Mouse (Mus musculus) CD4-positive, CD25-positive, alpha-beta regulatory T cell, adult 4 months (primary cell): ENCODE results near the gene Zbtb9. TPM values are rescaled to one million over a fixed set of nuclear protein-coding genes. Genes with fewer than 3 reads are reported as not detected.
"Not testable (repeated sequence)": the region's sequence is repeated elsewhere in the genome, so short reads cannot be mapped to it uniquely, and the experiment has no call there.

ENCODE experiments used
- ATAC-seq: one replicate; pipeline ENCODE4 v1.8.0; 2017
- polyA plus RNA-seq, 2 experiments: library from polyadenylated mRNA; unstranded; fragments of 100-300 nt; shearing (Covaris generic); gene quantifications; one replicate each; pipeline ENCODE4 v1.2.1; 2017

Gene Zbtb9
- polyA plus RNA-seq, 2 experiments from 2014 or later = 11.5 to 15.6 TPM

- no peak for ATAC-seq
These were observed 860 bp upstream of the Zbtb9 start for GRCm38 (mm10) chr17:26972107-26972506.

DNA sequence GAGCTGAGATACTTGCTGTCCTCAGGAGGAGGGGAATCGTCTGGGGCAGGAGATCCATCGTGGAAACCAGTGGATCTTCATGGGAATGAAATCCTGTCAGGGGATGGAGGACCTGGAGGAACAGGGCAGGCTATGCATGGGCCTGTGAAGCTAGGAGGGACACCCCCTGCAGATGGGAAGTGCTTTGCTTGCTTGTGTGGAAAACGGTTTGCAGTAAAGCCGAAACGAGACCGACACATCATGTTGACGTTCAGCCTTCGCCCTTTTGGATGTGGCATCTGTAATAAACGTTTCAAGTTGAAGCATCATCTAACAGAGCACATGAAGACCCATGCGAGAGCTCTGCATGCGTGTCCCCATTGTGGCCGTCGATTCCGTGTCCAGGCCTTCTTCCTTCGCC, 1.6 kb downstream of the Zbtb9 start:
- ATAC-seq = no peak

DNA sequence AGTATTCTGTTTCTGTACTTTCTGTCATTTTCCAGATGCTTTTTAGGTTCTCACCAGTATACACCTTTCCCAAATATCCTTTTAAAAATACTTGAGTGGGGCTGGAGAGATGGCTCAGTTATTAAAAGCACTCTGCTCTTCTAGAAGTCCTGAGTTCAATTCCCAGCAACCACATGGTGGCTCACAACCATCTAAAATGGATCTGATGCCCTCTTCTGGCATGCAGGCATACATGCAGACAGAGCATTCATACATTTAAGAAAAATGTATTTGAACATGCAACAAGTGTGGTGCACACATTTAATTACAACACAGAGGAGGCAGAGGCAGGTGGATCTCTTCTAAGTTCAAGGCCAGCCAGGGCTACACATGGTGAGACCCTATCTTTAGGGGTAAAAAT, 2.4 kb downstream of the Zbtb9 start:
- no peak for ATAC-seq

DNA sequence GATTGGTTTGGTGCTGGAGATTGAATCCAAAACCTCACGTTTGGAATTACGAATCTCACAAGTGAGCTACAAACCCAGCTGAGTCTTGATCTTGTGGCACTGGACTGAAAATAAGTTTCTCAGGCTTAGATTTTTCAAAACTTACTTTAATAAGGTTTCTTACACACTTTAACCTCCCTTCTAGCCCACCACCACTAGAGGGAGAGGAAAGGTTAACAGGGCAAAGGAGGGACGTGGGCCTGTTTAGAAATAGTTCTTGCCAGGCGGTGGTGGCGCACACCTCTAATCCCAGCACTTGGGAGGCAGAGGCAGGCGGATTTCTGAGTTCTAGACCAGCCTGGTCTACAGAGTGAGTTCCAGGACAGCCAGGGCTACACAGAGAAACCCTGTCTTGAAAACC, 4.4 kb downstream of the Zbtb9 start:
- ATAC-seq = not testable (repeated sequence)

GRCm38 (mm10) chr17:26979426-26979825, 6.5 kb downstream of the Zbtb9 start:
- no peak for ATAC-seq

DNA sequence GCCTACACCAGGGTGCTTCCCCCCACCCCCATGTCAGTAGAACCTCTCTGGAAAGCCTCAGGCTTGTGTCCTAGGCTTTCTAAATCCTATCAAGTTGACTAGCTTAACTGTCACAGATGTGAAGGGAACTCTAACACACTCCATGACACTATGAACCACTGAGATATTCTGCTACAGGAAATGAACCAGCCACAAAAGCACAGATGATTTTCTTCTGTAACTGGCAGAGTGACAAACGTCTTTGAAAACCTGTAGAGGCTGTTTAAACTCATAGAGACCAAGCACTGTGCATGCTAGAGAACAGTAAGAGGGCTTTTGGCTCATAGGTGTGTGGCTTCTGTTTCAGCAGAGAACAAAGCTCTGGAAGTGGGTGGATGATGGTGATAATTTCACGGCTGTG, 8.1 kb downstream of the Zbtb9 start:
- ATAC-seq = peak; percentile 82

DNA sequence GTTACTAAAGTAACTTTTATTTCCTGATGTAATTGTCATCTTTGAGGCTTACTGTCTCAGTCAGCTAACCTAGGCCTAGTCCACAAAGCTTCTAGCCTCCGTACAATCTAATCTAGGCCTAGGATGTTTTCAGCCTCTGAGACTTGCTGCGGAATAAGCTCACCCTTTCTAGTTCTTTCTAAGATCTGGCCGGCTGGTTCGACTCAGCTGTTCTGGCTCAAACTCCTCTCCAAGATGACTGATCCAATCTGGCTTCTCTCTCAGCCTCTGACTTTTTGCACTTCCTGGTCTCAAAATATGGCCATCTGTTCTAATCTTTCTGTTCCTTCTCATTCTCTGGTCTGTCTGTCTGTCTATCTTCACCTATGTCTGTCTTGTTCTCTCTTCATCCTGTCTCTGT, 10.4 kb downstream of the Zbtb9 start:
- no peak for ATAC-seq

GRCm38 (mm10) chr17:26985503-26986179, 12.7 kb downstream of the Zbtb9 start:
- no peak for ATAC-seq

- no peak for ATAC-seq
These were observed 17.6 kb downstream of the Zbtb9 start for GRCm38 (mm10) chr17:26990521-26990920.

GRCm38 (mm10) chr17:26994410-26994809, 21.4 kb downstream of the Zbtb9 start:
- no peak for ATAC-seq

DNA sequence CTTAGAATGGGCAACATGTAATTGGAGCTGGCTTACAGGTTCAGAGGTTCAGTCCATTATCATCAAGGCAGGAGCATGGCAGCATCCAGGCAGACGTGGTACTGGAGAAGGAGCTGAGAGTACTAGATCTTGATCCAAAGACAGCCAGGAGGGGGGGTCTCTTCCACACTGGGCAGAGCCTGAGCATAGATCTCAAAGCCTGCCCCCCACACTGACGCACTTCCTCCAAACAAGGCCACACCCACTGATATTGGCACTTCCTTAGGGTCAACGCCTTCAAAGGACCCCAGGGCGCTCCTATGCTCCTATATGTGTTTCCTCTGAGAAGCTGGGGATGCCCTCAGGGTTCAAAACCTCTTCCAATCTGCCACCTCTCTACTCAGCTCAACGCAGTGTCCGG, 22.0 kb downstream of the Zbtb9 start:
- no peak for ATAC-seq

- ATAC-seq = no peak
These were observed 22.6 kb downstream of the Zbtb9 start for GRCm38 (mm10) chr17:26995562-26995961.

- no peak for ATAC-seq
These were observed 24.7 kb downstream of the Zbtb9 start for GRCm38 (mm10) chr17:26997661-26998060.

DNA sequence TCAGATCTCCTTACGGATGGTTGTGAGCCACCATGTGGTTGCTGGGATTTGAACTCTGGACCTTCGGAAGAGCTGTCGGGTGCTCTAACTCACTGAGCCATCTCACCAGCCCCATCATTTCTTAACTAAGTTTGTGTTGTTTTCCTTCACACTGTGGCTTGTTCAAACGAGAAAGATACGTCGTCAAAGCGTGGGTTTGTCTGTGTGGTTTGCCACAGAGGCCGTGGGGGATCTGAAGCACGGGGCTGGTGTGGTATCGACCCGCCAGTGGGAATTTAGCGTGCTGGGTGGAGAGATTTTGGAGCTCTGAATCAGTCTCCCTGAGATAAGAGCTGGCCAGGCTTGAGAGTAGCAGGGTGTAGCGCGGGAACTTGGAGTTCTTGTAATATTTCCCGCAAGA, 25.3 kb downstream of the Zbtb9 start:
- ATAC-seq = no peak

DNA sequence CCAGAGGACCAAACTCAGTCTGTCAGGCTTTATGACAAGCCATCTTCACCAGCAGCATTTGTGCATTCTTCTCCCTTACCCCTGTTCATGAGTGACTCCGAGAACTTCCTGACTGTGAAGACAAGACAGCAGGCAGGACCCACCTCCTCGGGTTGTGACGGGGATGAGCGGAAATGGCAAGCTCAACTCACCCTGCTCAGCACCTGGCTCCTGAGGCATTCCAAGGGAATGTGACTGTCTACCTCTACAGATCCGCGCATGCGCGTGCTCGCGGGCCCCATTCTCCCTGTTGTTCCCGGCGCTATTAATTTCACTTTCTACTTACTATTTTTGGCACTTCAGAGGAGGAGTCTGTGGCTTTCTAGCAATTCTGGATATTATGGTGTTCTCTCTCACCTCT, 27.0 kb downstream of the Zbtb9 start:
- peak; percentile 88 for ATAC-seq

DNA sequence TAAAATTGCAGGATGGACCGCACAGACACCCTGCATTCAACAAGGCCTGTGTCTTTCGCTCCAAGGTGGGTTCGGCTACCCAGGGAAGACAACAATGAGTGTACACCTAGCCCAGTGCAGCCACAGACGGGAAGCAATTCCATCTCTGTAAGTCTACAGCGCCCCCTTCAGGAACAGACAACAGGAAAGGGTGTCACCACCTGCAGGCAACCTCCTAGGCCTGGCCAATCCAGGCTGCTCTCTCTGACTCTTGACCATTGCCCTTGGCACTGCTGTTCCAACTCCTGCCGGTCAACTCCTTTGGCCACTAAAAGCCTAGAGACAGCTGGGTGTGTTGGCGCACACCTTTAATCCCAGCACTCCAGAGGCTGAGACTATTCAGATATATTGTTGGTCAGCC, 28.2 kb downstream of the Zbtb9 start:
- no peak for ATAC-seq

GRCm38 (mm10) chr17:27001889-27002288, 28.9 kb downstream of the Zbtb9 start:
- ATAC-seq = no peak

- ATAC-seq = no peak
These were observed 31.5 kb downstream of the Zbtb9 start for GRCm38 (mm10) chr17:27004431-27004830.

DNA sequence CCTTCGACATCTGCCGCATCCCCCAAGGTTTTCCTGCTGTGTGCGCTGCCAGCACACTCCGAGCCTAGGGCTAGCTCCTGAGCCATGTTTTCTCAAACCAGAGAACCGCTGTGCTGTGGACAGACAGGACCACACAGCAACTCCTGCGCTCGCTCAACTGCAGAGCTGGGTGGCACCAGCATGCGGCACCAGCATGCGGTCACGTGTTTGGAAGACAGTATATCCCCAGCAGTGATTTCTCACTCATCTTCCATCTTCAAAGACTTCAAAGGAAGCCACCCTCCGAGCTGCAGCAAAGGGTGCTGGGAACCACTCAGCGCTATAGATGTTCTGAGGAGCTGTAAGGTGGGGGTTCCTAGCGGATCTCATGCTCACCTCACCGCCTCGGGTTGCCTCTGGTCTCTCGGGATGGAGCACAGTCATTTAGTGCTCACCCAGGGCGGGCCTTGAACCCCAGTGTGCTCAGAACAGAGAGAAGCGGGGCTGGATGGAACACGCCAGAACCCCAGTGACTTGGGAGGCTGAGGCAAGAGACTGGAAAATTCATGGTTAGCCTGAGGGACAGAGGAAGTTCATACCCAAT, 32.0 kb downstream of the Zbtb9 start:
- ATAC-seq = no peak

DNA sequence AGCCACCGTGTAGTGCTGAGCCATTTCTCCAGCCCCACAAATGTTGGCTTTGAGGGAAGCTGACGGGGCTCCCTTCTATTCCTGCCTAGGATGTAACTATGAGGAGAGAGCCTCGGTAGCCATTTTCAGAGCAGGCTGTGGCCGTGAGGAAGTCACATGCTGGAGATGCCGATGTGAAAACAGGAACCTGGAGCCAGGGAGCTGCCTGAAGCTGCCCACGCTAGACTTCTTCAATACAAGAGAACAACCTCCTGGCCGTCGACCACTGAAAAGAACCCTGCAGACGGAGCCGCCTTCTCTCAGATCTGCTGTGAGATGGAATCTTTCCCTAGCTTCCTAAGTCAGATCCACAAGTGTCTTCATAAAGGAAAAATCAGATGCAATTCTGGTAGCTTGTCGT, 32.7 kb downstream of the Zbtb9 start:
- ATAC-seq = no peak

DNA sequence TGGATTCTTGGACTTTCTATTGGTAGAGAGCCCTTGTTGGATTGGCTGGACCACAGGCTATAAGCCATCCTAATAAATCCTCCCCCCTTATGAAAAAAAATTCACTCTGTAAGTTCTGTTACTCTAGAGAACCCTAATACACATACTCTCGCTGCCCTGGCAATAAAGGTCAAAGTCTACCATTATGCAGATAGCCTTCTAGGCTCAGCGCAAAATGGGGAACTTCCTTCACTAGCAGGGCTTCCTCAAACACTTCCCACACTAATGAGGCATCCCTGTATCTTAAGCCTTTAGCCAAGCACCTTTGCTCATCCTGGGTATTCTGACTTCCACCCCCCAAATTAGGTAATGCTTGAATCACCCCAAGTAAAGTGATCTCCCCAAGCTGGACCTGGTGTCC, 35.3 kb downstream of the Zbtb9 start:
- no peak for ATAC-seq

- no peak for ATAC-seq
These were observed 38.2 kb downstream of the Zbtb9 start for GRCm38 (mm10) chr17:27011167-27011566.

DNA sequence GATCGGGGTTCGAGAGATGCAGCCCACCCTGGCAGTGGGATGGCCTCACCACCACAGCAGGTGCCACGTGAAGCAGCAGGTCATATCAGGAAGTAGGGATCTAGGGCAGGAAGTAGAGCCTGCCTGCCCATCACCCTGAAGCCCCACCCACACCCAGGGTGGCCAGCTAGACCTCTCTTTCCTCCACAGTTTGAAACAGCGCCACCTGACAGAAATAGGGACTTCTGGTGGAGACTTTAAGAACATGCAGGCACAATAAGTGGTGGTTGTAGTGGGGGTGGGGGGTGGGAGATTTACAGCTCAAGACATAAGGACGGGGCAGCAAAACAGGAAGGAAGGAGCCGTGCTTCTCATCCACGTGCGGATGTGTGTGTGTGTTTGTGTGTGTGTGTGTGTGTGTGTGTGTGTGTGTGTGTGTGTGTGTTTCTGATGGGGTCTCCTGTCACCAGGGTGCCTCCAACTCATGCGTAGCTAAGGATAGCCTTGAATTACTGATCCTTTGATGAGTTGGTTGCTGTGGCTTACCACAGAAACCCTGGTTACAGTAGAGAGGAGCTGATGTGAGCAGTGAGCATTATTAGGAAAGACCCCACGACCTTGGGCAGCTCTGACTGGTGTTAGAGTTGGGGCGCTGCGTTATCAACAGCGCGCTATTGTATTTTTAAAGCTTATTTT, 39.2 kb downstream of the Zbtb9 start:
- peak; percentile 88 for ATAC-seq

DNA sequence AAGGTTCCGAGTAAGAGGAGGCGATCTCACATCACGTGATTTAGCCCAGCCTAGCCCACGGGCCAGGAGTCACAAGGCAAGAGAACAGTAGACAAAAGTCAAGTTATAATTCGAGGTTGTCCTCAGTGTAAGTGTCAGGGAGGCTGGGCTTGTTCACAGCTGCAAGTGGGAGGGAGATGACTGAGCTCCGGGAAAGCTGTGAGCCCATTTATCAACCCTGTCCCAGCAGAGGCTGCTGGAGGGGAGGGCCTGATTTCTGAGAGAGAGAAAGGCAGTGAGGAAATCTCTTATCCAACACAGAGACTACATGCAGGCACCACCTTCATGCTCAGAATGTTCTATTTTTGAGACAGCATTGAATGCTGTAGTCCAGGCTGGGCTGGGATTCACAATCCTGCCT, 39.9 kb downstream of the Zbtb9 start:
- ATAC-seq = no peak
